18 mouse cellular contexts compared by ENCODE assay signal in genomic region chr8:72751126-72751525, GRCm38 (mm10). TPM values are rescaled to one million over a fixed set of nuclear protein-coding genes. Genes with fewer than 3 reads are reported as not detected.
DNase-seq lines count a peak whose midpoint lies in the region; ATAC-seq lines count a peak whose summit lies in the region.
"Had no signal": no experiment of that assay in that cellular context is flagged by ENCODE, and none has a peak within 500 bp of the region (broad histone marks: within the 10 kb centered on the region; RNA-seq: fewer than 3 reads in every experiment).

No protein-coding gene starts in this region.

- H3K27ac ChIP-seq in forebrain, embryonic 11.5 days (ENCODE audit: low read depth, low read length), result no peak overlapping the region
- no peak overlapping the region for H3K27ac ChIP-seq in forebrain, embryonic 16.5 days (ENCODE audit: low read length)
- no peak overlapping the region for H3K27ac ChIP-seq in embryonic facial prominence, embryonic 10.5 days (replicated peaks)
- H3K27ac ChIP-seq: heart, adult 2 months; hindbrain, embryonic 10.5 days; limb, embryonic 15.5 days had no signal

- no peak overlapping the region for H3K9ac ChIP-seq in forebrain, embryonic 11.5 days (ENCODE audit: low read length)
- no peak overlapping the region for H3K9ac ChIP-seq in forebrain, embryonic 16.5 days (replicated peaks; ENCODE audit: low read depth, low read length)
- H3K9ac ChIP-seq: limb, embryonic 15.5 days had no signal

- H3K4me2 ChIP-seq in forebrain, embryonic 11.5 days (ENCODE audit: low read depth, low read length, severe bottlenecking), result no peak overlapping the region
- H3K4me2 ChIP-seq in forebrain, embryonic 16.5 days (ENCODE audit: low read length), result no peak overlapping the region
- H3K4me2 ChIP-seq: limb, embryonic 15.5 days; midbrain, embryonic 11.5 days had no signal

- H3K4me3 ChIP-seq in forebrain, embryonic 11.5 days (ENCODE audit: low read depth, low read length), result no peak overlapping the region
- H3K4me3 ChIP-seq in forebrain, embryonic 16.5 days (replicated peaks; ENCODE audit: low read length), result no peak overlapping the region
- H3K4me3 ChIP-seq in embryonic facial prominence, embryonic 10.5 days, result no peak overlapping the region
- H3K4me3 ChIP-seq: heart, adult 2 months; hindbrain, embryonic 10.5 days; limb, embryonic 15.5 days; myocyte had no signal

- no peak for ATAC-seq in forebrain, embryonic 11.5 days (replicated peaks; ENCODE audit: low FRiP score)
- no peak for ATAC-seq in forebrain, embryonic 16.5 days
- ATAC-seq: forebrain, embryonic 14.5 days had no signal

- H3K9me3 ChIP-seq in forebrain, embryonic 11.5 days (ENCODE audit: control insufficient read depth, low read length), result no peaks in the 10 kb centered on the region
- H3K9me3 ChIP-seq in forebrain, embryonic 16.5 days (ENCODE audit: control insufficient read depth, low read length), result no peaks in the 10 kb centered on the region
- H3K9me3 ChIP-seq in embryonic facial prominence, embryonic 10.5 days, result no peaks in the 10 kb centered on the region
- H3K9me3 ChIP-seq: hindbrain, embryonic 10.5 days; limb, embryonic 15.5 days had no signal

- H3K27me3 ChIP-seq in forebrain, embryonic 11.5 days (ENCODE audit: control insufficient read depth, insufficient read depth, low read length), result no peaks in the 10 kb centered on the region
- no peaks in the 10 kb centered on the region for H3K27me3 ChIP-seq in forebrain, embryonic 16.5 days (replicated peaks; ENCODE audit: control insufficient read depth, insufficient read depth, low read length)
- H3K27me3 ChIP-seq in embryonic facial prominence, embryonic 10.5 days (replicated peaks; ENCODE audit: low read depth, poor library complexity, severe bottlenecking), result no peaks in the 10 kb centered on the region
- H3K27me3 ChIP-seq: limb, embryonic 15.5 days had no signal

- DNase-seq in forebrain, embryonic 11.5 days (ENCODE audit: low spot score), result peak; percentile 39
- peak; percentile 1 to 7 for DNase-seq in layer of hippocampus, postnatal 10 days (ENCODE audit: low spot score in 2 of 2)
- no peak for DNase-seq in layer of hippocampus, adult 9-11 months
- peak; percentile 8 to 48 for DNase-seq in spleen, postnatal 4 days (ENCODE audit: low spot score in 2 of 2)
- DNase-seq in spleen, adult 12 weeks (ENCODE audit: low spot score), result no peak
- DNase-seq in embryonic facial prominence, embryonic 10.5 days (ENCODE audit: low spot score), result peak; percentile 7
- no peak for DNase-seq in cerebellum, adult 18-20 months
- DNase-seq: adrenal gland, postnatal 25 days; B cell, adult 2 months; kidney, adult 2 months; lung, postnatal 14 days had no signal

- WGBS in forebrain, embryonic 11.5 days, result 86% methylated on average over 3 of the region's 3 CpGs
- 85% methylated on average over 3 of the region's 3 CpGs for WGBS in forebrain, embryonic 16.5 days
- WGBS in embryonic facial prominence, embryonic 10.5 days, result 84% methylated on average over 3 of the region's 3 CpGs

- peaks cover 26% of the 10 kb centered on the region; the same call in 1 of the 2 replicates for H3K36me3 ChIP-seq in forebrain, embryonic 11.5 days (ENCODE audit: control insufficient read depth, insufficient read depth, low read length)
- H3K36me3 ChIP-seq in forebrain, embryonic 16.5 days (ENCODE audit: control insufficient read depth, insufficient read depth), result peaks cover 76% of the 10 kb centered on the region
- H3K36me3 ChIP-seq in embryonic facial prominence, embryonic 10.5 days (replicated peaks), result peaks cover 98% of the 10 kb centered on the region

- no peaks in the 10 kb centered on the region for H3K4me1 ChIP-seq in forebrain, embryonic 11.5 days (replicated peaks; ENCODE audit: control insufficient read depth, insufficient read depth, low read length)
- no peaks in the 10 kb centered on the region for H3K4me1 ChIP-seq in forebrain, embryonic 16.5 days (replicated peaks; ENCODE audit: control insufficient read depth, insufficient read depth, low read length)
- no peaks in the 10 kb centered on the region for H3K4me1 ChIP-seq in embryonic facial prominence, embryonic 10.5 days
- H3K4me1 ChIP-seq: hindbrain, embryonic 10.5 days; limb, embryonic 15.5 days had no signal

RNA-seq across cellular contexts. Expression of gene F2rl3, which starts 10.6 kb away (rescaled TPM):
- polyA plus RNA-seq in forebrain, embryonic 11.5 days (2014; fragmentation: Nextera tagmentation; extraction: Ambion mirVana), result 1.1 and 1.2 TPM in 2 replicates
- 0.19 and 0.41 TPM in 2 replicates for polyA plus RNA-seq in forebrain, embryonic 16.5 days (2015; fragmentation: Nextera tagmentation; extraction: Ambion mirVana)
- under 1 TPM; 0.21 to 0.25 TPM for total RNA-seq in layer of hippocampus, postnatal 10 days (2021)
- polyA plus RNA-seq in embryonic facial prominence, embryonic 10.5 days (2016; fragmentation: Nextera tagmentation; extraction: Ambion mirVana), result 2.0 and 2.1 TPM in 2 replicates

RNA-seq across cellular contexts. Expression of gene Sin3b, which starts 28.0 kb away (rescaled TPM):
- polyA plus RNA-seq in forebrain, embryonic 11.5 days (2014; fragmentation: Nextera tagmentation; extraction: Ambion mirVana), result 145 and 158 TPM in 2 replicates
- 192 and 208 TPM in 2 replicates for polyA plus RNA-seq in forebrain, embryonic 16.5 days (2015; fragmentation: Nextera tagmentation; extraction: Ambion mirVana)
- total RNA-seq in layer of hippocampus, postnatal 10 days (2021), result 100 to 1,000 TPM; 166 to 174 TPM
- polyA plus RNA-seq in embryonic facial prominence, embryonic 10.5 days (2016; fragmentation: Nextera tagmentation; extraction: Ambion mirVana), result 142 and 149 TPM in 2 replicates

Comparison
In these comparisons a context has a peak if more than half of its experiments do, and no peak if none do; other contexts are left out.
1. DNase-seq: peak in forebrain, embryonic 11.5 days (single experiment), layer of hippocampus, postnatal 10 days (2 of 2), spleen, postnatal 4 days (2 of 2) and embryonic facial prominence, embryonic 10.5 days (single experiment); none in layer of hippocampus, adult 9-11 months (single experiment), spleen, adult 12 weeks (single experiment) and cerebellum, adult 18-20 months (0 of 2).